Mouse (Mus musculus) kidney, adult 11 months (tissue): ENCODE data around the gene Cpsf4.
"Not testable (repeated sequence)": the region's sequence is repeated elsewhere in the genome, so short reads cannot be mapped to it uniquely, and the experiment has no call there.

Source experiments
- DNase-seq: peaks from one replicate; pipeline ENCODE4 v3.0.0; 2022

The Cpsf4 gene

DNA sequence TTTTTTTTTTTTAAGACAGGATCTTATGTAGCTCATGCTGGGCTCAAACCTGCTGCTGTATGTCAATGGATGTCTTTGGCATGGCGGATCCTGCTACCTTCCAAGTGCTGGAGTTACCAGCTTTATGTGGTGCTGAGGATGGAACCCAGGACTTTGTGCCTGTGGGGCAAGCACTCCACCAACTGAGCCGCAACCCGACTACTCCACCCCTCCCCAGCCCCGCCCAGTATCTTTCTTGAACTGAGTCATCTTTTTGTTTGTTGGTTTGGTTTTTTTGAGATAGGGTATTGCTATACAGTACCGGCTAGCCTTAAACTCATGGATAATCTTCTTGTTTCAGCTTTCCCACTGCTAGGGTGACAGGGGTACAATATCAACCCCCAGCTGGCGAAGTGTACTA lies 22.4 kb downstream of the Cpsf4 start:
- DNase-seq = no peak

DNA sequence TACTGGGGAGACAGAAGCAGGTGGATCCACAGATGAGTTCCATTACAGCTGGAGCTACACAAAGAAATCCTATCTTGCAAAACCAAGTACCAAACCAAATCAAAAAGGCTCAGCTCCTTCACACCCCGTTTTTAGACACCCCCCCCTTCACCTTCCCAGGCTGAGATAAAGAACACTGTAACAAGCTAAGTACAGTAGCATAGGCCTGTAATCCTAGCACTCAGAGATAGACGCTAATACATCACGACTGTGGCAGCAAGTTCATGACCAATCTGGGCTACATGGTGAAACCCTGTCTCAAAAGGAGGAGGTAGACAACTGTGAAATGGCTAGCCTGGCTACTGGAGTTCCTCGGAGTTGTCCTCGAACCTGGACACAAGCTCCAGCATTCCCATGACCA lies 23.4 kb downstream of the Cpsf4 start:
- no peak for DNase-seq

DNA sequence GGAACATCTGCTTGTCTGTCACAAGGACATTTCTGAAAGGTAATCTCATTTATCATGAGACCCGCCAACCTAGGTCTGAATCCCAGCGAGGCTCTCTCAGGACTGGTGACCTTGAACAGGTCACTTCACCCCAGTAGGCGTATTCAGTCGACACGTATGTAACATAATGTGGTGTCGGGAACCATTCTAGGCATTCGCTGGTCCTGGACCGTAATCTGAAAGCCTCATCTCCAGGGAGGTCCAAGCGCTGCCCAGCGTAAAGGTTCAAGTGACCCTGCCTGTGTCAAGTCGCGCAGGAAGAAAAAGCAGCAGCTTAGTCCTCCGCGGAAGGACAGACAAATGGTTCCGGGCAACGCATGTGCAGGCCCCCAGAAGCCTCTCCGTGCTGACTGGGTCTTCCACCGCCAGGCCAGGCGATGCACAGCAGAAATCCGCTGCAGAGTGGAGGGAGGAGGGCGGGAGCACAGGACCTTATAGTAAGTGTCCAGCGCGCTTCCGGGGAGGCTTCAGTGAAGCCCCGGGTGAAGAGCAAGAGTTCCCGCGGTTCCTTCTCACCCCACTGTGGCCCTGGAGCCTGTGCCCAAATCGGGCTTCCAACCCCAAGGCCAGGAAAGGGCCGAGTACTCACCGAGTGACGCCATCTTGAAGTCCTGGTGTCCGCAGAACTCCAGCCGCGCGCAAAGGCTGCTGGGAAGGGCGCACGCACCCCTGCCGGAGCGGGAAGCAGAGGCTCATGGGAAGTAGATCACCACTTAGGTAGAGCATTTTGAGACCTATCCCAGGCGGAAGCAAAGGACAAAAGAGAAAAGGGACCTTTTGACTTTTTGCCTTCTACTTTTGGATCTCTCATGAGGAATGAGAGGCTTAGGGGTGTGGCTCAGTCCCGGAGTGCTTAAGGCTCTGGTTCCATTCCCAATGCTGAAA lies 24.1 kb downstream of the Cpsf4 start:
- peak; percentile 92 for DNase-seq

DNA sequence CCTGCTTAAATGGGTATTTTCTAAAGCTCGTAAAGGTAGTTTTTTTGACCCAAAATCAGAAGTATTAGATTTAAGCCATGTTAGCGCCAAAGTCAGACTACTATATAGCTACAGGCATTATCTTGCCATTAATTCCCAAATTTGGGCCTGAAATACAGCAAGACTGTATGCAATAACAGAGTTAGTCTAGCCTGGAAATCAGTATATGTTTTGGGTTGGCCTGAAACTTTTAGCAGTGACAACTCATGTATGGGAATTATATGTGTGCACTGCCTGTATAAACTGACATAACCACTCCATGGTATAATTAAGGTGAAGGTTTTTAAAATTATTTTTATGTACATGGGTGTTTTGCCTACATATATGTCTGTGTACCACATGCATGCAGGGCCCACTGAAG lies 24.9 kb downstream of the Cpsf4 start, which contains the start of gene Atp5j2:
Atp5j2 (minus strand) TSS at position 101 of the 400 bp plus-strand sequence.
- no peak for DNase-seq

DNA sequence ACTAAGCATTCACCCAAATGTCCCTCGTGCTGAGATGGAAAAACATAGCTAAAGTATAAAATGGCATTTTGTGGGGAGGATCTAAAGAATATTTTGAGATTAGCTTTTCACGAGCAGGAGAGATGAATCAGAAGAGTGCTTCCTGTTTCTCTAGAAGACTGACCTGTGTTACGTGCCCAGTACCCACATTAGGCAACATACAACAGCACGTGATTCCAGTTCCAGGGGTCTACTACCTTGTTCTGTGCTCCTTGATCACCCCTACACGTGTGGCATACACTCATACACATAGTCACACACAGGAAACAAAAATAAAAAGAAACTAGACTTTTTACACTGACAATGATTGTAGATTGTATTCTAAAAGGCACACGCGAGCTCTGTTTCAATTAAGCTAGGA lies 33.4 kb downstream of the Cpsf4 start:
- DNase-seq = no peak

DNA sequence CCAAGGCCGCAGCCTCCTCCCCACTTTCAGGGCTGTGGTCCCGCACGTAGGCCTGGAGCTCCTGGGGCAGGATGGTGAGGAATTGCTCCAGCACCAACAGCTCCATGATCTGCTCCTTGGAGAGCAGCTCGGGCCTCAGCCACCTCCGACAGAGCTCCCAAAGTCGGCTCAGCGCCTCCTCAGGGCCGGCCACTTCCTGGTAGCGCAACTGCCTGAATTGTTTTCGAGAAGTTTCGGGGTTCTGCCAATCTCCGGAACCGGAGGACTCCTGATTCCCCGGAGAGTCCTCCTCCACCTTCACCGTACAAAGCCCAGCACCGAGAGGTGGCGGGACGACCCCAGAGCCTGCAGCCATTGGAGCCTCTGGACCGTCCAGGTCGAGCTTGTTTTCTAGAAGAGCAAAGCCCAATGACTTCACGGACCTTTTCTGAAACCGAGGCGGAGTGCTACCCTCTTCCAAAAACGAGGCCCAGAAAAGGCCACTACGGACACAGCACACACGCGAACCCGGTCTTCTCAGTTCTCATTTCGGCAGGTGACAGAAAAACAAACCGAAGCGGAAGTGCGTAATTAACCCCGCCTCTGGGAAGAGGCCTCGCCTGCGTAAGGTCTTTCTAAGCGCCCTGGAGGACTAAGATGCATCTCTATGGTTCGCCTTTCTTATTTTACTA lies 34.4 kb downstream of the Cpsf4 start, which contains the start of gene Zkscan14:
Zkscan14 (minus strand) TSS at position 548 of the 671 bp plus-strand sequence.
- peak; percentile 66 for DNase-seq

DNA sequence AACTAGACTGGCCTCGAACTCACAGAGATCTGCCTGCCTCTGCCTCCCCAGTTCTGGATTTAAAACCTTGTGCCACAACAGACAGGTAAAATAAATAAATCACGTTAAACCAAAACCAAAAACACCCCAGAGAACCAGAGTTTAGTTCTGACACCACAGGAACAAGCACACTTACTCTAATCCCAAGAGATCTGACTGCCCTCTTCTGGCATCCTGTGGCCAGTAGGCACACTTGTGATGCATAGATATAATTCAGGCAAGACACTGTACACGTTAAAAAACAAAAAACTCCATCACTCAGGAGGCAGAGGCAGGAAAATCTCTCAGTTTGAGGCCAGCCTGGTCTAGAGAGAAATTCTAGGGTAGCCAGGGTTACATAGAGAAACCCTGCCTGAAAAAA lies 35.4 kb downstream of the Cpsf4 start:
- DNase-seq = no peak

DNA sequence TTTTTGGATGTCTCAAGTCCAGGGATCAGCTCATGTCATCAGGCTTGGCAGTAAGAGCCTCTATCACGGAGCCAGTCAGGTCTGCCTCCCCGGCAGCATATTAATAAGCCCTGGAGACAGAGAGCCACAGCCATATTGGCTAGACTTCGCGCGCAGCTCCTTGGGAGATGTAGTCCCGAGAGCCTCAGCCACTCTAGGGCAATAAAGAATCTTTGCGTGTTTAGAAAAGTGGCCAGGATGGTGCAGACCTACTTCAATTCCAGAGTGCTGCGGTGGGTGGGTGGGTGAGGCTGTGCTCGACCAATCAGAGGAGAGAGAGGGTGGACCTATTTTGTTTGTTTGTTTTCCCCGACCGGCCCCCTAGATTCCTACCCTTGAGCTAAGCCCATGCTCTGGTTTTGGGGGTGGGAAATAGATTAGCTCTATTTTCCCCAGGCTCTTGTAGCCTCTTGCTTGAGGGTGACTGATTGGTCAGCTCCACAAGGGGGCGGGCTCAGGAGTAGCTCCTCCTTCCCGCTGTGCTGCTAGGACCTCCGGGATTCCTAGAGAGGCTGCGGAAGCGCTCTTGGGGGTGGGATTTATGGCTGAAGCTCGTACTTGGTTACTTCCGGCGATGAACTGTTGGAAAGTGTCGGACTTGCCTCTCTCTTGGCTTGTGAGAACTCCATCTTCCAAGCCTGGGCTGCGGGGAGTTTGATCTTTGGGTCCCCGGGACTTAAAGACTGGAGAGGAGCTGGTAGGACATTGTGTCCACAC lies 37.1 kb downstream of the Cpsf4 start, which contains the start of gene Zkscan5:
Zkscan5 (plus strand) TSS at position 627 of the 756 bp plus-strand sequence.
- peak; percentile 99 for DNase-seq

DNA sequence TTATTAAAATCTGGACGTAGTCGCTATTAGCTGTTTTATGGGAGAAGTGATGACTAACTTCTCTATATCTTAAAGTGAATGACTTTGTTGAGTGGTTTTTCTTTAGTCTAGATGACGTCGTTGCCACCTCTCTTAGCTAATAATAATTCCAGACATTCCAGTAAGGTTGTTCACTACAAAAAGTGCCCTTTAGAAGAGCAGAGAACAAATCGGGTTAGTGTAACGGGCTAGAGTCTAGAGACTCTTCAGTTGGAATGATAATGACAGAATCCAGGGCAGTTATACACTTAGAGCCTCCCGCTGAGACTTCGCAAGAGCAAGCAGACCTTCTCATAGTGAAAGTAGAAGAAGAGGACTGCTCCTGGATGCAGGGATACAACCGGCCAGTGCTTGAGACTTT lies 38.0 kb downstream of the Cpsf4 start:
- DNase-seq = no peak

DNA sequence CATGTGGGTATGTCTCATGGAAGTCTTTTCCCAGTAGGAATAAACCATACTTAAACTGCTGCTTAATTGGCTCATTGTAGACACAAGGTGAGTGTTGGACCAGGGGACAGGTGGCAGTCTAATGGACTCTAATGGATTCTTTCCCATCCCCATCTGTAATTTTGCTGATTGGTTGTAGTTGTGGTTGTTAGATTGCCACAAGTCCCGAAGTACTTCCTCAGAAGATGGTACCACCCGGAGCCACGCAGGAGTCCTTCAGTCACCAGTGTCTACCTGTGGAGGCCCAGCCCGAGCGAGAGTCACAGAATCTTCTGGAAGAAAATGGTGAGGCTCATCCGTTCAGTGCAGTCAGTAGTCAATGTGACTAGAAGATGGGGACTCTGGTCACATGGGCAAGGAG lies 40.4 kb downstream of the Cpsf4 start:
- DNase-seq = no peak

DNA sequence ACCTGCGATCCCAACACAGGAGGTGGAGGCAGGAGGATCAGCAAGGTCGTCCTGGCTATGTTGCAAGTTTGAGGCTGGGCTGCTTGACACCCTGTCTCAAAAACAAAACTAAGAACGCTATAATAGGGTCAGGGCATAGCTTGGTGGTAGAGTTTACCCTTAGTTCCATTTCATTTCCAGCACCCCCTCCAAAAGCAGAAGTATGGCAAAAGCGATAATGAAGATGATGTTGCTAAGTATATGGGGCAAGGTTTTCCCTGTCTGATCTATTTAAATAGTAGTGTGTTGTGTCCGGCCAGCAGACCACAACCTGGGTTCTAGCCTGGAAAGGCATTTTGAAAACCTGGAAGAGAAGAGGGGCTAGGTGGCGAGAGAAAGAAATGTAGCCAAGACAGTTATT lies 40.9 kb downstream of the Cpsf4 start:
- no peak for DNase-seq

DNA sequence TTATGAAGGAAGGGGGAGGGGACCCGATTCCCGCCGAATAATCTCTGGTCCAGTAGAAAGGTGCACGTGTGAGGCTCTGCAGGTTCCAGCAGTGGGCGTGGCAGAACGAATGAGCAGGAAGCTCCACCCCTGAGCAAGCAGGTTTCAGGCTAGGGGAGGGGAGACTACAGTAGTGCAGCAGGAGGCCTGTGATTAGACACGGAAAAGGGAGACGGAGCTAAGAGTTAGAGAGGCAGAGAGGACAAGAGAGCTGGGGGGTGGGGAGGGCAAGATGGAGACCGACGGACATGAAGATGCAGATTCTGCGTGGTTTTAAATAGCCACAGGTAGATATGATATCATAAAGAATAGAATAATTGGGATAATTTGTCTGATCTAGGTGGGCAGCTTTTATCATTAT lies 41.4 kb downstream of the Cpsf4 start:
- not testable (repeated sequence) for DNase-seq

DNA sequence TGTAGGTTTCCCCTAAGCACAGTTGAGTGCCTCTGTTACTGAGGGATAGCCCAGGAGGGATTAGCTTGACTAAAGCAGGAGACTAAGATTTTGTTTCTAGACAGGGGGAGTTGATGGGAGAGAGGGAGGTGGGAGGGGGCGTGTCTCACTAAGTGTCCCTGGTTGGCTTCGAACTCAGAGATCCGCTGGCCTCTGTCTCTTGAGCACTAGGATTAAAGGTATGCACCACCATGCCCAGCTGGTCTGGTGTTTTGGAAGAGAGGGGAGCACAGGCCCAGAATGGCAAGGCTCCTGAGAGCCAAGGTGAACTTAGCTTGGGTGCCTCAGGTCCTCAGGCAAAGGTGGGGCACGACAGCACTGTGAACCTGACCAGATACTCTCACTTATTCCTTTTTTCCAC lies 44.3 kb downstream of the Cpsf4 start:
- DNase-seq = no peak

DNA sequence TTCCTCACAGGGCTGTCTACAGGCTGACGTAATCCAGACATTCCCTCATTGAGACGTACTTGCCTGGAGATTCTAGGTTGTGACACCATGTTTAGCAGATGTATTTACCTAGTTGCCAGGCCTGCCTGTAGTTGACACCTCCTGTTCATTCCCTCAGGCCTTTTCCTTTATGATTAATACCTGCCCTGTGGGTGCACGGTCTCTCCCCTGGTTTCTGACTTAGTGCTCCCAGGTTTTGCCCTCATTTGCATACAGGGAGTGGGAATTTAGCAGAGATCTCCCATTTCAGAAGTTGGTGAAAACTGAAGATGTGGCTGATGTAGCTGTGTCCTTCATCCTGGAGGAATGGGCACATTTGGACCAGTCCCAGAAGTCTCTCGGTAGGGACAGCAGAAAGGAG lies 45.2 kb downstream of the Cpsf4 start:
- no peak for DNase-seq

DNA sequence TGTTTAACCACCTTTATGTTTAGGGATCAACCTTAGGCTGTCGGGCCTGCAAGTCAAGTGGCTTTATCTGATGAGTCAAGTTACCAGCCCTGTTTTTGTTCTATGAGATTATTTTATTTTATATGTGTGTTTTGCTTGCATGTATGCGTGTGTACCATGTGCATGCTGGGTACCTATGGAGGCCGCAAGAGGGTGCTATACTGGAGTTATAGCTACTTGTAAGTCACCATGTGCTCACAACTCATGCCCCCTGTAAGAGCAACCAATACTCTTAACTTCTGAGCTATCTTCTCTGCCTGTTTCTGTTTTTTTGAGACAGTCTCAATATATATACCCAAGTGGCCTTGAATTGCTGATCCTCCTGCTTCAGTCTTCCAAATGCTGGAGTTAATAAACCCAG lies 46.5 kb downstream of the Cpsf4 start:
- no peak for DNase-seq

DNA sequence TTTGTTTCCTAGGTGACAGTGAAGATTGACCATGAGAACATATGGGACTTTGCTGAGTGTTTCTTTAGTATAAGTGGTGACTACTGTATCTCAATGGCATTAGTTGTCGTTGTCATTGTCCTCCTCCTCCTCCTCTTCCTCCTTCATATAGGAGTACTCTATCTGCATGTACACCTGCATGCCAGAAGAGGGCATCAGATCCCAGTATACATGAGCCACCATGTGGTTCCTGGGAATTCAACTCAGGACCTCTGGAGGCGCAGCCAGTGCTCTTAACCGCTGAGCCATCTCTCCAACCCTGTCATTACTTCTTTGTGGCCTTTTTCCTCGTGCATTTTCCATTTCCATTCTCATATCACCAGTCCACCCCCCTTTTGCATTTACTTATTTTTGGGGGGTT lies 47.7 kb downstream of the Cpsf4 start:
- no peak for DNase-seq

DNA sequence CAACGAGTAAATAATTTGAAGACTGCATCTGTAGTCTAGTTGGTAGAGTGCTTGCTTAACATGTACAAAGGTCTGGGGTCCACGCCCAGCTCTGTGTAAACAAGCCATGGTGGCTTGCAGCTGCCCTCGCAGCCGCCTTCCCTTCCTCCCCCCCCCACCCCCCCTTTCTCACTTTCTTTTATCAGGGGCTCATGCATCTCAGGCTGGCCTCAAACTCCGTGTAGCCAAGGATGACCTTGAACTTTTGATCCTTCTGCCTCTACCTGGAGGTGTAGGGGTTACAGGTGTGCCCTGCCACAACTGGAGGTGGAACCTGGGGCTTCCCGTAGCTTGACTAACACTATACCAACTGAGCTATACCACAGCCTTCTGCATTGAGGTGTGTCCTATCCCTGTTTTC lies 50.7 kb downstream of the Cpsf4 start:
- DNase-seq = no peak

DNA sequence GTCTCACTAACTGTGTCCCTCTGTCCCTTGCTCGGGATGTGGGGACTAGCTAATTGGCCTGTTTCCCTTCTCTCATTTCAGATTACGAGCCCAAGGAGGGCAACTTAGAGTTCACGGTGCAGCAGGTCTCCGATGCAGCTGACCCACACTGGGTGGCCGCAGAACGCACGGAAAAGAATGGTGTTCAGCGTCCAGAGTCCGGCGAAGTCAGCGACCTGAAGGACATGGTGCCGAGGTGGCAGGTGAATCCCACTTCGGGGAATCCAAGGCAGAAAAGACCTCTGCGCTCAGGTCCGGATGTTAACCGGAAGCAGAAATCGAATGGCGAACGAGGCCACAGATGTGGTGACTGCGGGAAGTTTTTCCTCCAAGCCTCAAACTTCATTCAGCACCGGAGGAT lies 51.2 kb downstream of the Cpsf4 start:
- no peak for DNase-seq

DNA sequence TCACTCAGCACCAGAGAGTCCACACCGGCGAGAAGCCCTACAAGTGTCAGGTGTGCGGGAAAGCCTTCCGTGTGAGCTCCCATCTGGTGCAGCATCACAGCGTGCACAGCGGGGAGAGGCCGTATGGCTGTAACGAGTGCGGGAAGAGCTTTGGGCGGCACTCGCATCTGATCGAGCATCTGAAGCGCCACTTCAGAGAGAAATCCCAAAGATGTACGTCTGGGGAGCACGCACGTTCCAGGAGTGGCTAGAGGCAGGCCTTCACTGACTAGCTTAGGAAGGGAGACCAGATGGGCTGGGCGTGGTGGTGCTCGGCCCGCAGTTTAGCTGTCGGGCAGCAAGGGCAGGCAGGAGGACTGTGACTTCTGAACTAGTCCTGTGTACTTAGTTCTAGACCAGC lies 51.7 kb downstream of the Cpsf4 start:
- DNase-seq = no peak

DNA sequence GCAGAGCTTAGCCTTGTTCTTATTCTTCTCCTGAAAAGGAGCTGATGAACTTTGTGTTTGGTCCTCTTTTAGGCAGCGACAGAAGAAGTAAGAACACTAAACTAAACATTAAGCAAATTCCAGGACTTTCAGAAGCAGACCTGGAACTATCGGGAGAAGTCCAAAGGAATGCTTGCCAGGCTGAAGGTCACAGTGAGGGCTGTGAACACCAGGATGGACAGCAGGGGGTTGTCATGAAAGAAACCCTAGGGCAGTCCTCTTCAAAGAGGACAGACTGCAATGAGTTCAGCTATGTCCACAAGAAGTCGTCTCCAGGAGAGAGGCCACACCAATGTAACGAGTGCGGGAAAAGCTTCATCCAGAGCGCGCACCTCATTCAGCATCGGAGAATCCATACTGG lies 53.0 kb downstream of the Cpsf4 start:
- peak; percentile 68 for DNase-seq

DNA sequence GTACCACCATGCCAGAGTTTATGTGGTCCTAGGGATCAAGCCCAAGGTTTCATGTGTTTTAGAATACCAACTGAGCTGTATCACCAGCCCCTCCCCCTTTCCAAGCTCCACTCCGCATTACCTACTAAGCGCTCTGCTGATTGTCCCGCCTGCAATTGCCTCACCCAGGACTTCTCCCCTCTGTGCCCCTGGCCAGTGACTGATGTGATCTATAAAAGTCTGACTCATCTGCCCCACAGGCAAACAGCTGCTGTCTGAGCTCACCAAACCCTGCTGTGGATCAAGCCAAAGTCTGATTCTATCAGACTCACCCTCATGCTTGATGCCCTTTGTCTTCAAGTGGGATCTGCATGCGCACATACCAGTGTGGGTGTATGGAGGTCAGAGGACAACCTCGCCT lies 55.8 kb downstream of the Cpsf4 start:
- DNase-seq = no peak

DNA sequence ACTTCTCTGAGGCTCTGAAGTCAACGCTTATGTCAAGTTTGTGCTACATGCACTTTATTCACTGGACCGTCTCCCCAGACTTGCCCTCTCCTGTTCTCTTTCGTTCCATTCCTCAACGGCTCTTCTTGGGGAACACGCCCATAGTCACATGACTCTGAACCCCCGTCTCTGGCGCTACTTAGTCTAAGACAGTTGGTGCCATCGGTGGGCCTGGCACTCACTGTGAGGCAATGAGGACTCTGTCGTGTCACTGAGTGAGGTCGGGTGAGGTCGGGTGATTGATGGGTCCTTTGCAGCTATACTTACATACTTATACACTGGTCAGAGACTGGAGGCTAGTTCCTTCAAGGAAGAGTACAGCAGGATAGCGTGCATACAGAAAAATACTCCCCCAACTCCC lies 56.4 kb downstream of the Cpsf4 start:
- DNase-seq = no peak

DNA sequence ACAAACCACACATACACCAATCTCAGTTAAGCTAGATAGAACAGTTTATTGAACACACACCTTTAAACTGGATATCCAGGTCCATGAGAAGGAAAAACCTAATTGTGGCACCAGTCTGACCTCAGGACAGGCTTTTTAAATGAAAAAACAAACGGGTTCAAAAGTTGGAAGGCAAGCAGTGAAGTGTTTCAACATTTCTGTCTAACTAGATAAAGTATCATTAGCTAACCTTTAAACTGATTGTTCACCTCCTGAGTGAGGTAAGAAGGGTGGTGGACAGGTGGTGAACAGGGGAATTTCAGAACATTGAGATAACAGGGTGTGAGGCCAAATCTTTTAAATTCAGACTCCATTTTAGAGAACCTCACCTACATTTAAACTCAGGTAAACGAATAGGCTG lies 59.4 kb downstream of the Cpsf4 start:
- no peak for DNase-seq
